16 mouse cellular contexts compared by ENCODE assay signal in the genomic region with DNA sequence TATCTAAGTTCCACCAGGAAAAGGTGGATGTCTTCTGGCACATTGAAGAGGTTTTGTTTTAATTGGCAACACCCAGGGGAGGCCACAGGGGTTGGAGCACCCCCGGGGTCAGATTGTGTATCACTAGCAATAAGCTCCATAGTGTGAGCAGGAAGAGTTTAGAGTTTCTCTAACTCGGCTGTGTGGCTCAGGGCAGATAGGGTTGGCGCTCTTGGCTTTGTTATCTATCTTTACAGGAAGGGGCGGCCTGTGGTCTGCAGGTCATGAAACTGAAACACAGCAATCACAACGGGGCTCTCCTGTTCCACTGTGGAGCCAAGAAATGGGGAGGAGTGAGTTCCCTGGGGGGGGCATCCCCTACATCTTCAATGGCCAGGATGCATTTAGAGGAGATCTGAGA. TPM values are rescaled to one million over a fixed set of nuclear protein-coding genes. Genes with fewer than 3 reads are reported as not detected.
DNase-seq lines count a peak whose midpoint lies in the region; ATAC-seq and TF ChIP-seq lines count a peak whose summit lies in the region.
"Had no signal": no experiment of that assay in that cellular context is flagged by ENCODE, and none has a peak within 500 bp of the region (broad histone marks: within the 10 kb centered on the region; RNA-seq: fewer than 3 reads in every experiment).

No protein-coding gene starts in this region.

- no peak for TF ChIP-seq CTCF in lung, adult 2 months (IDR thresholded peaks at IDR 0.05; ENCODE audit: insufficient read depth, low read length)

- peaks cover 23% of the 10 kb centered on the region for H3K4me1 ChIP-seq in heart, embryonic 15.5 days (replicated peaks)
- H3K4me1 ChIP-seq in liver, embryonic 15.5 days (replicated peaks), result peaks cover 75% of the 10 kb centered on the region
- 0 out of 2 replicates have a peak, but pooled peaks cover under 1% of the 10 kb centered on the region for H3K4me1 ChIP-seq in lung, adult 2 months (ENCODE audit: control insufficient read depth, insufficient read depth, low read length)

- no peak overlapping the region for H3K4me3 ChIP-seq in heart, embryonic 15.5 days
- no peak overlapping the region for H3K4me3 ChIP-seq in liver, embryonic 15.5 days (replicated peaks)
- no peak overlapping the region for H3K4me3 ChIP-seq in lung, adult 2 months (replicated peaks; ENCODE audit: extremely low read depth, low read depth, low read length)
- H3K4me3 ChIP-seq: embryonic facial prominence, embryonic 15.5 days; limb, embryonic 13.5 days had no signal

- no peak overlapping the region for H3K9ac ChIP-seq in heart, embryonic 15.5 days
- peak overlapping the region; percentile 4; the same call in 1 of the 2 replicates for H3K9ac ChIP-seq in liver, embryonic 15.5 days
- H3K9ac ChIP-seq: embryonic facial prominence, embryonic 15.5 days; limb, embryonic 13.5 days had no signal

- no peak overlapping the region for H3K4me2 ChIP-seq in heart, embryonic 15.5 days
- H3K4me2 ChIP-seq in liver, embryonic 15.5 days, result peak overlapping the region; percentile 41
- H3K4me2 ChIP-seq: embryonic facial prominence, embryonic 15.5 days; limb, embryonic 13.5 days had no signal

- TF ChIP-seq POLR2A in lung, adult 2 months (IDR thresholded peaks at IDR 0.05; ENCODE audit: borderline replicate concordance, extremely low read depth, low read depth, low read length), result no peak

- DNase-seq in heart, adult 9 months (ENCODE audit: low spot score in 2 of 2), result no peak
- DNase-seq in CD4-positive helper T cell, adult 2 months (ENCODE audit: low read depth, low spot score), result peak; percentile 51
- DNase-seq in lung, adult 2 months, result no peak
- DNase-seq in adrenal gland, postnatal 4 days (ENCODE audit: low spot score in 2 of 2), result no peak
- no peak for DNase-seq in lung, postnatal 14 days
- DNase-seq: cerebellum, adult 9-11 months; kidney, postnatal 14 days; layer of hippocampus, postnatal 36 days; lung, postnatal 4 days; thymus, postnatal 36 days had no signal

- no peaks in the 10 kb centered on the region for H3K36me3 ChIP-seq in heart, embryonic 15.5 days
- H3K36me3 ChIP-seq in liver, embryonic 15.5 days (replicated peaks), result no peaks in the 10 kb centered on the region
- H3K36me3 ChIP-seq: embryonic facial prominence, embryonic 15.5 days; limb, embryonic 13.5 days had no signal

- WGBS in heart, embryonic 15.5 days, result 27% methylated on average over 5 of the region's 5 CpGs
- 9% methylated on average over 5 of the region's 5 CpGs for WGBS in liver, embryonic 15.5 days (ENCODE audit: insufficient replicate concordance)
- WGBS in lung, adult 2 months, result 50% methylated on average over 5 of the region's 5 CpGs

- 0 out of 2 replicates have a peak, but pooled peaks have one; percentile 18 for ATAC-seq in heart, embryonic 15.5 days (replicated peaks; ENCODE audit: insufficient number of reproducible peaks, insufficient read depth, low FRiP score, low read depth)
- peak; percentile 71 for ATAC-seq in common myeloid progenitor, adult 5-6 weeks (replicated peaks; ENCODE audit: low read depth, poor library complexity, severe bottlenecking)
- ATAC-seq in liver, embryonic 15.5 days (ENCODE audit: insufficient read depth), result peak; percentile 59
- ATAC-seq: hindbrain, embryonic 16.5 days had no signal

- H3K9me3 ChIP-seq in heart, embryonic 15.5 days (replicated peaks), result no peaks in the 10 kb centered on the region
- no peaks in the 10 kb centered on the region for H3K9me3 ChIP-seq in liver, embryonic 15.5 days (replicated peaks)
- H3K9me3 ChIP-seq: embryonic facial prominence, embryonic 15.5 days; limb, embryonic 13.5 days had no signal

- H3K27me3 ChIP-seq in heart, embryonic 15.5 days, result no peaks in the 10 kb centered on the region
- H3K27me3 ChIP-seq in liver, embryonic 15.5 days, result no peaks in the 10 kb centered on the region
- H3K27me3 ChIP-seq: embryonic facial prominence, embryonic 15.5 days; limb, embryonic 13.5 days had no signal

- H3K27ac ChIP-seq in heart, embryonic 15.5 days, result no peak overlapping the region
- peak overlapping the region; percentile 65 for H3K27ac ChIP-seq in liver, embryonic 15.5 days (replicated peaks)
- H3K27ac ChIP-seq: embryonic facial prominence, embryonic 15.5 days; limb, embryonic 13.5 days had no signal

RNA-seq across cellular contexts. Expression of a gene that starts 27.7 kb away (rescaled TPM):
- 11.6 and 14.8 TPM in 2 replicates for polyA plus RNA-seq in heart, embryonic 15.5 days (2015; fragmentation: Nextera tagmentation; extraction: Ambion mirVana)
- 19.2 and 39.1 TPM in 2 replicates for total RNA-seq in common myeloid progenitor, adult 5-6 weeks (2017)
- polyA plus RNA-seq in liver, embryonic 15.5 days (2015; fragmentation: Nextera tagmentation; extraction: Ambion mirVana), result 3.0 TPM in 2 replicates
- polyA plus RNA-seq in lung, adult 2 months (2012; rRNA removed), result 34.6 and 41.0 TPM in 2 replicates
- 10 to 100 TPM; 39.6 to 43.5 TPM for total RNA-seq in adrenal gland, postnatal 4 days (2021)

Comparison
In these comparisons a context has a peak if more than half of its experiments do, and no peak if none do; other contexts are left out.
1. ATAC-seq: peak in every context shown above with its lines; median percentile 71 in common myeloid progenitor, adult 5-6 weeks; 59 in liver, embryonic 15.5 days; 18 in heart, embryonic 15.5 days.